Mouse (Mus musculus): Measurements from ENCODE around the gene Praf2. TPM values are rescaled to one million over a fixed set of nuclear protein-coding genes. Genes with fewer than 3 reads are reported as not detected.

Gene Praf2
- total RNA-seq, 4 experiments from 2014 or later: 14.4 to 18.2 (median 15.7) TPM

DNA sequence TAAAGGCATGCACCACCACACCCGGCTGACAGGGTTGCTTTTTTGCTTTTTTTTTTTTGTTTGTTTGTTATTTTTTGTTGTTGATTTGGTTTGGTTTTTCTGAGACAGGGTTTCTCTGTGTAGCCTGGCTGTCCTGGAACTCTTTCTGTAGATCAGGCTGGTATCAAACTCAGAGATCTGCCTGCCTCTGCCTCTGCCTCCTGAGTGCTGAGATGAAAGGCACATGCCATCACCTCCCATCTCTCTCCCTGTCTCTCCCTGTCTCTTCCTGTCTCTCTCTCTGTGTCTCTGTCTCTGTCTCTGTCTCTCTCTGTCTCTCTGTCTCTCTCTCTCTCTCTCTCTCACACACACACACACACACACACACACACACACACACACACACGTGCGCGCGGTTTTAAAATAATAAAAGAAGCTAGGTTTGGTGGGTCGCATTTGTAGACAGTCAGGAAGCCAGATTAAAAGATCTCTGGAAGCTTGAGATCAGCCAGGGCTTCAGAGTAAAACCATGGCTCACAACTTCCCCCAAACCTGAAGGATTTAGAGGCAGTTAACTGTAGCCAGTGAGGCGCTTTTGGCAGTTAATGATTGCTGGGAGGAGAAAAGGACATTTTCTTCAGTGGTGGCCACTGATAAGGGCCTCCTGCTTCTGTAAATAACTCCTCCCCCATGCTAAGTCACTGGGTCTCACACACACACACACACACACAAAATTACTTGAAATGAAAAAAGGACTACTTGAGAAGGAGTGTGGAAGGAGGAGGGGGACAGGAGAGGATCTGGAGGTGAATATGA is 50.4 kb downstream of the Praf2 start:
- DNase-seq: no peak

DNA sequence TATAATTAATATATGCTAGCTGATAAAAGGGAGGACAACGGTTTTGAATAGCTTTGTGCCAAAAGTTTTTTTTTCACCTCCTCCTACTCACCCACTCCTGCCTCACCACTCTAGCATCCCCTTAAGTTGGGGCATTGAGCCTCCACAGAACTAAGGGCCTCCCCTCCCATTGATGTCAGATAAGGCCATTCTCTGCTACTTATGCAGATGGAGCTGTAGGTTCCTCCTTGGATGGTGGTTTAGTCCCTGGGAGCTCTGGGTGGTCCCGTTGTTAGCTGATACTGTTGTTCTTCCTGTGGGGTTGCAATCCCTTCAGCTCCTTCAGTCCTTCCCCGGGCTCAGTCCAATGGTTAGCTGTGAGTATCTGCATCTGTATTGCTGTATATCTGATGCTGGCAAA is 51.1 kb downstream of the Praf2 start:
- DNase-seq: no peak

Other genes starting within 250 kb of the Praf2 start
- gene Foxp3, start 154.8 kb upstream of the Praf2 start, total RNA-seq (2022): not detected
- gene Ppp1r3f, start 154.2 kb upstream of the Praf2 start, total RNA-seq (2022): 10 to 100 TPM in 1 of 4 experiments, 1 to 10 TPM in 3; 4.1 to 10.3 (median 5.8) TPM
- 10 to 100 TPM; 22.4 to 30.0 (median 27.1) TPM for gene Ccdc22, start 122.9 kb upstream of the Praf2 start, total RNA-seq (2022)
- not detected for gene Cacna1f, start 121.4 kb upstream of the Praf2 start, total RNA-seq (2022)
- gene Syp, start 90.0 kb upstream of the Praf2 start, total RNA-seq (2022): 100 to 1,000 TPM in 1 of 4 experiments, 10 to 100 TPM in 3; 71.5 to 122 (median 80.3) TPM
- gene Prickle3, start 71.2 kb upstream of the Praf2 start, total RNA-seq (2022): 10 to 100 TPM in 3 of 4 experiments, 1 to 10 TPM in 1; 9.6 to 14.5 (median 12.8) TPM
- gene Plp2, start 57.0 kb upstream of the Praf2 start, total RNA-seq (2022): 10 to 100 TPM; 57.7 to 99.2 (median 78.7) TPM
- gene Magix, start 47.2 kb upstream of the Praf2 start, total RNA-seq (2022): under 1 TPM; 0.31 to 0.67 (median 0.45) TPM
- 10 to 100 TPM; 57.1 to 76.9 (median 64.6) TPM for gene Gpkow, start 31.3 kb upstream of the Praf2 start, total RNA-seq (2022)
- gene Wdr45, start 14.1 kb upstream of the Praf2 start, total RNA-seq (2022): 10 to 100 TPM; 68.5 to 92.2 (median 76.2) TPM
- gene Gm45208, start 6.2 kb upstream of the Praf2 start, total RNA-seq (2022): not detected
- gene Ccdc120, start 22.5 kb downstream of the Praf2 start, total RNA-seq (2022): 1 to 10 TPM; 4.7 to 7.3 (median 5.4) TPM
- 10 to 100 TPM; 36.1 to 53.1 (median 44.9) TPM for gene Tfe3, start 34.1 kb downstream of the Praf2 start, total RNA-seq (2022)
- 10 to 100 TPM; 43.8 to 71.8 (median 60.5) TPM for gene Gripap1, start 61.3 kb downstream of the Praf2 start, total RNA-seq (2022)
- 1 to 10 TPM in 3 of 4 experiments, under 1 TPM in 1; 0.81 to 2.1 (median 1.6) TPM for gene Kcnd1, start 93.8 kb downstream of the Praf2 start, total RNA-seq (2022)
- 10 to 100 TPM; 62.6 to 72.7 (median 69.4) TPM for gene Otud5, start 112.9 kb downstream of the Praf2 start, total RNA-seq (2022)
- gene Pim2, start 149.8 kb downstream of the Praf2 start, total RNA-seq (2022): 10 to 100 TPM; 10.6 to 12.3 (median 12.2) TPM
- 10 to 100 TPM; 44.4 to 53.4 (median 51.2) TPM for gene Slc35a2, start 155.6 kb downstream of the Praf2 start, total RNA-seq (2022)
- gene Pqbp1, start 170.8 kb downstream of the Praf2 start, total RNA-seq (2022): 100 to 1,000 TPM in 3 of 4 experiments, 10 to 100 TPM in 1; 96.2 to 130 (median 106) TPM
- gene Timm17b, start 170.9 kb downstream of the Praf2 start, total RNA-seq (2022): 100 to 1,000 TPM; 110 to 134 (median 131) TPM
- gene Gm10491, start 179.4 kb downstream of the Praf2 start, total RNA-seq (2022): not detected
- not detected for gene Gm10490, start 181.1 kb downstream of the Praf2 start, total RNA-seq (2022)
- 10 to 100 TPM; 47.2 to 84.3 (median 72.8) TPM for gene Pcsk1n, start 191.4 kb downstream of the Praf2 start, total RNA-seq (2022)
- gene Eras, start 200.2 kb downstream of the Praf2 start, total RNA-seq (2022): not detected
- 10 to 100 TPM; 14.0 to 36.2 (median 24.5) TPM for gene Hdac6, start 219.4 kb downstream of the Praf2 start, total RNA-seq (2022)
- gene Gata1, start 249.6 kb downstream of the Praf2 start, total RNA-seq (2022): 1 to 10 TPM in 2 of 4 experiments, not detected in 2; 1.7 to 2.6 TPM

All from adrenal gland, adult 8-10 months (tissue).